Mouse (Mus musculus): ENCODE data around the gene Tcp10b.
"Not testable (repeated sequence)": the region's sequence is repeated elsewhere in the genome, so short reads cannot be mapped to it uniquely, and the experiment has no call there.

GRCm38 (mm10) chr17:13036627-13037192 is 24.2 kb upstream of the Tcp10b start:
- not testable (repeated sequence) for TF ChIP-seq CTCF (IDR thresholded peaks at IDR 0.05; ENCODE audit: low read depth, low read length); POLR2A (IDR thresholded peaks at IDR 0.05; ENCODE audit: extremely low read depth, insufficient read depth, low read length)
